In the genomic region with DNA sequence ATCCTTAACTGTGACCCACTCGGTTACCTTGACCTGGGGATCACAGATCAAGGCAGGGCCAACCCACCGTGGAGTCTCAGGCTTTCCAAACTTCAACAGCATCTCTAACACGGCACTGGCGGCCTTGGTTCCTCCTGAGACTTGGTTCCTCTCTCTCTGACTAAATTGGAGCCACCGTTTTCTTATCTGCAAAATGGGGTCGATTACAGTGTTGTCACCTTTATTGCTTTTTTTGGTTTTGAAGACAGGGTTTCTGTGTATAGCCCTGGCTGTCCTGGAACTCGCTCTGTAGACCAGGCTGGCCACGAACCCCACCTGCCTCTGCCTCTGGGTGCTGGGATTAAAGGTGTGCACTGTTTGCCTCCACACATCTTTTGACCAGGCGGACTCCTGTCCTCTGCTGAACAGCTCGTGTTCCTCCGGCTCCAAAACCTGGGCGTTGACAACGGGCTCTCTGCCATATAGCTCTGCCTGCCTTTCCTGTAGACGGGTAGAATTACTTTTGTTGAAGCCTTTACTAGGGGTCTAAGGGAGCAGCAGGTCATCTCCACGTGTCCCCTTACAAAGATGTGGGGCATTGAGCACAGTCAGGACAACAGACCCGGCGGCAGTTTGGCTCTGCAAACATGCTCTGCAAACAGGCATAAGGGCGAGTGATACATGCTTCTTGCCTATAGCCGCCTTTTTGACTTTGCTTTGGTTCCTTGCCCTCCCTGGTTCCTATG, we compare ENCODE assay signal across 8 mouse cellular contexts. TPM values are rescaled to one million over a fixed set of nuclear protein-coding genes. Genes with fewer than 3 reads are reported as not detected.
DNase-seq lines count a peak whose midpoint lies in the region; ATAC-seq lines count a peak whose summit lies in the region.

No protein-coding gene starts in this region.

- H3K4me1 ChIP-seq in heart, embryonic 11.5 days (ENCODE audit: control insufficient read depth, insufficient read depth, low read length): peaks cover 39% of the 10 kb centered on the region
- peaks cover 62% of the 10 kb centered on the region for H3K4me1 ChIP-seq in limb, embryonic 13.5 days

- no peaks in the 10 kb centered on the region for H3K27me3 ChIP-seq in heart, embryonic 11.5 days (ENCODE audit: control insufficient read depth, insufficient read depth, low read length)
- H3K27me3 ChIP-seq in limb, embryonic 13.5 days: no peaks in the 10 kb centered on the region

- peak overlapping the region; percentile 93 for H3K27ac ChIP-seq in heart, embryonic 11.5 days (ENCODE audit: low read depth, low read length)
- peak overlapping the region; percentile 99 for H3K27ac ChIP-seq in limb, embryonic 13.5 days

- WGBS in heart, embryonic 11.5 days (ENCODE audit: insufficient replicate concordance): 23% methylated on average over 19 of the region's 19 CpGs
- 17% methylated on average over 19 of the region's 19 CpGs for WGBS in limb, embryonic 13.5 days

- peak; percentile 0; the same call in 1 of the 2 replicates for ATAC-seq in heart, embryonic 11.5 days (replicated peaks; ENCODE audit: insufficient number of reproducible peaks, low FRiP score, low TSS enrichment)
- no peak for ATAC-seq in limb, embryonic 13.5 days (ENCODE audit: low FRiP score, low read depth)

- H3K9ac ChIP-seq in heart, embryonic 11.5 days (ENCODE audit: low read depth, low read length): peak overlapping the region; percentile 84
- H3K9ac ChIP-seq in limb, embryonic 13.5 days: peak overlapping the region; percentile 80

- H3K4me2 ChIP-seq in heart, embryonic 11.5 days: peak overlapping the region; percentile 84
- peak overlapping the region; percentile 79 for H3K4me2 ChIP-seq in limb, embryonic 13.5 days (replicated peaks)

- peak overlapping the region; percentile 45 for H3K4me3 ChIP-seq in heart, embryonic 11.5 days (ENCODE audit: low read depth, low read length)
- peak overlapping the region; percentile 48 for H3K4me3 ChIP-seq in limb, embryonic 13.5 days

- H3K9me3 ChIP-seq in heart, embryonic 11.5 days (replicated peaks; ENCODE audit: control insufficient read depth, low read length): no peaks in the 10 kb centered on the region
- no peaks in the 10 kb centered on the region for H3K9me3 ChIP-seq in limb, embryonic 13.5 days

- no peaks in the 10 kb centered on the region for H3K36me3 ChIP-seq in heart, embryonic 11.5 days (ENCODE audit: control insufficient read depth, insufficient read depth, low read length)
- no peaks in the 10 kb centered on the region for H3K36me3 ChIP-seq in limb, embryonic 13.5 days

- DNase-seq in gastrocnemius, postnatal 10 days: peak; percentile 29
- DNase-seq in gastrocnemius, postnatal 25 days: no peak
- DNase-seq in NIH3T3 (ENCODE audit: low read depth): peak; percentile 57
- DNase-seq in neural tube, embryonic 10.5 days (ENCODE audit: extremely low spot score, low spot score): peak; percentile 58
- no peak for DNase-seq in B cell, adult 2 months
- no peak for DNase-seq in natural killer cell, adult 2 months (ENCODE audit: low spot score in 2 of 2)

RNA-seq across cellular contexts. Expression of a gene that starts 21.7 kb away (rescaled TPM):
- total RNA-seq in gastrocnemius, postnatal 10 days (2021): 100 to 1,000 TPM; 358 to 428 TPM
- total RNA-seq in gastrocnemius, postnatal 25 days (2021): 100 to 1,000 TPM; 100 to 129 TPM
- polyA plus RNA-seq in heart, embryonic 11.5 days (2014; fragmentation: Nextera tagmentation; extraction: Ambion mirVana): 1,195 and 1,343 TPM in 2 replicates
- polyA plus RNA-seq in limb, embryonic 13.5 days (2015; fragmentation: Nextera tagmentation; extraction: Ambion mirVana): 2,828 and 3,051 TPM in 2 replicates

Comparison
In these comparisons a context has a peak if more than half of its experiments do, and no peak if none do; other contexts are left out.
1. DNase-seq: peak in gastrocnemius, postnatal 10 days (single experiment), NIH3T3 (single experiment) and neural tube, embryonic 10.5 days (single experiment); none in gastrocnemius, postnatal 25 days (single experiment), B cell, adult 2 months (0 of 2) and natural killer cell, adult 2 months (0 of 2).